Mouse (Mus musculus) ES-Bruce4 (cell line): ENCODE data around the gene Itga9. TPM values are rescaled to one million over a fixed set of nuclear protein-coding genes. Genes with fewer than 3 reads are reported as not detected.

Experiments
- H3K27ac ChIP-seq: 2 replicates; pipeline ENCODE4 v1.5.1; 2012; ENCODE audit warnings: low read length, inconsistent platforms; ENCODE audit not compliant: insufficient read depth
- H3K27me3 ChIP-seq: 2 replicates; pipeline ENCODE4 v1.6.1; 2012; ENCODE audit warnings: mild to moderate bottlenecking, low read length, inconsistent platforms; ENCODE audit not compliant: control insufficient read depth, poor library complexity, insufficient read depth, severe bottlenecking
- H3K36me3 ChIP-seq: 2 replicates; pipeline ENCODE4 v1.6.1; 2012; ENCODE audit warnings: inconsistent platforms, mild to moderate bottlenecking, low read length, moderate library complexity; ENCODE audit not compliant: control insufficient read depth, poor library complexity, insufficient read depth, severe bottlenecking
- H3K4me1 ChIP-seq: one replicate; pipeline ENCODE4 v1.8.1; 2011; ENCODE audit warnings: low read length; ENCODE audit not compliant: control insufficient read depth, insufficient read depth
- H3K4me3 ChIP-seq: 2 replicates; pipeline ENCODE4 v1.5.1; 2011; ENCODE audit warnings: low read depth, mild to moderate bottlenecking, low read length
- H3K9ac ChIP-seq: 2 replicates; pipeline ENCODE4 v1.6.1; 2012; ENCODE audit warnings: low read depth, mild to moderate bottlenecking, inconsistent platforms; ENCODE audit not compliant: poor library complexity, severe bottlenecking
- H3K9me3 ChIP-seq: replicated peaks from 2 replicates; pipeline ENCODE4 v1.6.1; 2012; ENCODE audit warnings: mild to moderate bottlenecking, low read length, inconsistent platforms; ENCODE audit not compliant: control insufficient read depth, poor library complexity, insufficient read depth, severe bottlenecking
- CTCF ChIP-seq: IDR thresholded peaks from one replicate; pipeline ENCODE4 v1.8.1; 2011; ENCODE audit warnings: low read depth, low read length
- EP300 ChIP-seq: IDR thresholded peaks from 2 replicates; pipeline ENCODE4 v1.6.1; 2011; ENCODE audit warnings: low read depth, low read length; ENCODE audit not compliant: insufficient read depth
- POLR2A ChIP-seq: IDR thresholded peaks from one replicate; pipeline ENCODE4 v1.8.1; 2011; ENCODE audit warnings: low read length; ENCODE audit not compliant: insufficient read depth
- polyA plus RNA-seq: library from polyadenylated mRNA; stranded (reverse); fragments of >200 nt; gene quantifications from 2 replicates; pipeline ENCODE4 v1.2.4, GENCODE M21; 2011; ENCODE audit warnings: low read depth; ENCODE audit not compliant: missing spikeins, insufficient read depth, insufficient read length

Gene Itga9
- polyA plus RNA-seq, 1 experiment, result 5.2 TPM

DNA sequence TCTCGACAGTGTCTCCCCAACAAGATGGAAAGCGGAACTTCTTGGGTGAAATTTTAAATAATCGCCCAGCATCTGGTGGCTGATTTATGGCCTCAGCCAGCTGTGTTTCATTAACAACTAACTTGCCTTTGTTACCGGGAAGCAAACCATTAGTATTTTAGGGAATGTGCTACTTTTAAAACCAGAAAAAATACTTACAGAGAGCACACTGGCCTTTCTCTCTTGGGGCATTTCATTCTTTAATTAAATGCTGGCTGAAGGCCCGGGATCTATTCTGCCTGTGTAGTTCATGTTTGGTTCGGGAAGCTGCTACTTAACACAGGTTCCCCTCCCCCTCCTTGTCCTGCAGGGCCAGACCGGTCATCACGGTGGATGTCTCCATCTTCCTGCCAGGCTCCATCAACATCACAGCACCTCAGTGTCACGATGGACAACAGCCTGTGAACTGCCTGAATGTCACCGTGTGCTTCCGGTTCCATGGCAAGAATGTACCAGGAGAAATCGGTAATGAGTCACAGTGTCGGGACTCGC lies 82.5 kb downstream of the Itga9 start:
- Histone ChIP-seq H3K9ac (no peak overlapping the region), H3K27ac (no peak overlapping the region), H3K4me3 (no peak overlapping the region), H3K27me3 (no peaks in the 10 kb centered on the region), H3K9me3 (no peaks in the 10 kb centered on the region), H3K4me1 (no peaks in the 10 kb centered on the region), H3K36me3 (no peaks in the 10 kb centered on the region)
- TF ChIP-seq POLR2A (no peak), CTCF (no peak), EP300 (no peak)

DNA sequence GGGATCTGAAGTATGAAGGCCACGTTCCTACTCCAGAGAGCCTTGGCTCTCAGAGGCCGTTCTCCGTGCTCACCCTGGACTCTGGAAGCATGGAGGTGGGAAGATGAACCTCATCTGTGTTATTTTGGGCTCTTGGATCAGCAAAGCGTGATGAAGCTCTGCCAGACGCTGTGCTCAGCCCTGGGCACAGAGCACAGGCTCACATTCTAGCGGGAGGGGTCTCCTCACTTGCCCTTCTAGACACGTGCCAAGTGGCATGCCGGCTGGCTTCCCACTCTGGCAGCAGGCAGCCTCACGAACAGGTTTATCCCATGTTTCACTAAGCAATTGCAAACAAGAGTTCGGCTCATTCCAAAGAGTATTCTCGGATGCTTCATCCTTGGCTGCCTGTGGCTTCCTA lies 86.8 kb downstream of the Itga9 start:
- Histone ChIP-seq H3K27ac (no peak overlapping the region), H3K36me3 (no peaks in the 10 kb centered on the region), H3K4me1 (no peaks in the 10 kb centered on the region), H3K27me3 (no peaks in the 10 kb centered on the region), H3K9me3 (no peaks in the 10 kb centered on the region), H3K4me3 (no peak overlapping the region), H3K9ac (no peak overlapping the region)
- TF ChIP-seq CTCF (no peak), POLR2A (no peak), EP300 (no peak)

DNA sequence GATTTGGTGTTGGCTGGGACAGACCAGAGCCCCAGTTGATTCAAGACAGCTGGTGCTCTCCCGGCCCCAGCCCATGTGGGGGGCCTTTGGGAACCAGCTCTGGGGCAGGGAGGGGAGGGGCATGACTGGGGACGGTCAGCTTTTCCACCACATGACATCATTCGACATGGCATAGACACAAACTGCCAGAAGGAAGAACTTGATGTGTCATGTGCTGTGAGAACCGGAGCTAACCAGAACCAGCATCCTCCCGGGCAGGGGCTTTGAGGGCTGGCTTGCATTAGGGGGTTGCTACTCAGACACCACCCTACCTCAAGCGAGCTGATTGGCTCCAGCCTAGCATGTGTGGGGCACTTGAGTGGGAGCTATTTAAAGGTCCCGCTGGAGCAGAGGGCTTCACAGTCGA lies 87.9 kb downstream of the Itga9 start:
- H3K27ac ChIP-seq, result no peak overlapping the region
- H3K36me3 ChIP-seq, result no peaks in the 10 kb centered on the region

DNA sequence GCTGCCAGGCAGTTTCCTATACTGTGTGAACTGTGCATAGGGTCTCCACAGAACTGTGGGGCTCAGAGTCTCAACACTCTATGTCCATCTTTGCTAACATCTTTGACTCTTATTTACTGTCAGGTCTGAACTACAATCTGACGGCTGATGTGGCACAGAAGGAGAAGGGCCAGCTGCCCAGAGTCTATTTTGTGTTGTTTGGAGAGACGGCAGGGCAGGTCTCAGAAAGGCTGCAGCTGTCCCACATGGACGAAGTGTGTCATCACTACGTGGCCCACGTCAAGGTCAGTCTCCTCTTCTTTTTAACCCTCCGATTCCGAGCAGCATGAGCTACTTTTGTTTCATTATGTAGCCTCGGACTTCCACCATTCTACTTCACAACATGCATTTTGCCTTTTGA lies 91.7 kb downstream of the Itga9 start:
- H3K9me3 ChIP-seq, result no peaks in the 10 kb centered on the region
- no peaks in the 10 kb centered on the region for H3K4me1 ChIP-seq
- H3K27ac ChIP-seq, result no peak overlapping the region
- H3K9ac ChIP-seq, result no peak overlapping the region
- no peaks in the 10 kb centered on the region for H3K27me3 ChIP-seq
- no peaks in the 10 kb centered on the region for H3K36me3 ChIP-seq
- H3K4me3 ChIP-seq, result no peak overlapping the region
- TF ChIP-seq EP300, result no peak
- no peak for TF ChIP-seq POLR2A
- TF ChIP-seq CTCF, result no peak

More for the DNA sequence above, 87.9 kb downstream of the Itga9 start:
- Histone ChIP-seq H3K9me3 (no peaks in the 10 kb centered on the region), H3K9ac (no peak overlapping the region), H3K4me1 (no peaks in the 10 kb centered on the region), H3K27me3 (no peaks in the 10 kb centered on the region), H3K4me3 (no peak overlapping the region)
- no peak for TF ChIP-seq CTCF
- TF ChIP-seq EP300, result no peak
- no peak for TF ChIP-seq POLR2A

DNA sequence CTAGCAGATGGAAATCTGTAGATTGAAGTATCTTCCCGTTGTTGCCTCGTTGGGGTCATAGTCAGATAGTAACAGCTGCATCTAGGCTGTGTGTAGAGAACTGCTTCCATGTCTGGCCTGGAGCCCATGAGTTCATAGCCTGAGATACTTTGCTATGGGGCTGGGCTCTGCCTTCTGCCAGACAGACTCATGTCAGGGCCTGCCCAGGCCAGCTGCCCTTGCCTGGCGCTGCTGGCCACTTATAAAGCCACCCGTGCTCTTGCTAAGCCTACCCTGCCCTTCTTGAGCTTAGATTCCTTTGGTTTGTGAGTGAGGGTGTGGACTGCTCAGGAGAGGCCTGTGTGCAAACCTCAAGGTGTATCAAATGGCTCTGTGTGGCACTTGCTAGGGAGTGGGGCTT lies 93.2 kb downstream of the Itga9 start:
- Histone ChIP-seq H3K4me3 (no peak overlapping the region), H3K9ac (no peak overlapping the region), H3K27ac (no peak overlapping the region), H3K27me3 (no peaks in the 10 kb centered on the region), H3K36me3 (no peaks in the 10 kb centered on the region), H3K9me3 (no peaks in the 10 kb centered on the region), H3K4me1 (no peaks in the 10 kb centered on the region)
- TF ChIP-seq EP300 (no peak), CTCF (no peak), POLR2A (no peak)

DNA sequence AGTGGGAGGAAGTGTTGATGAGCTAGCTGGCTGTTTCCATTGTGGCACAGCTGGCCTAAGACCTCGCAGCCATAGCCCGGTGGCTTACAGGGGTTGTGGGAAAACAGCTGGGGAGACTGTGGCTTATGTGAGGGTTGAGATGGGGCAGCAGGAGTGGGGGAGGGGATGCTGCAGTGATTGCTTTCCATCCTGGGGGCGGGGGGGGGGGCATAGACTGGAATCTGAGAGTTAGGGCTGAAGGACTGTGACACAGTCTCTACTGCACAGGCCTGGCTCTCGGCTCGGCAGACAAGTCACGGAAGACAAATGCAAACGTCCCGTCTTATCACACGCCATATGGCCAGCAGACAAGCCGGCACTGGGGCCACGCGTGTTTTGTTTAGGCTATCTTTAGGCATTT lies 94.4 kb downstream of the Itga9 start:
- H3K9me3 ChIP-seq, result no peaks in the 10 kb centered on the region
- H3K36me3 ChIP-seq, result no peaks in the 10 kb centered on the region
- no peak overlapping the region for H3K4me3 ChIP-seq
- H3K4me1 ChIP-seq, result no peaks in the 10 kb centered on the region
- TF ChIP-seq CTCF (no peak), POLR2A (no peak), EP300 (no peak)
- no peak overlapping the region for H3K9ac ChIP-seq
- no peak overlapping the region for H3K27ac ChIP-seq
- H3K27me3 ChIP-seq, result no peaks in the 10 kb centered on the region
